Mouse (Mus musculus): ENCODE measurements around the gene Atp6v0e. TPM values are rescaled to one million over a fixed set of nuclear protein-coding genes. Genes with fewer than 3 reads are reported as not detected.

Atp6v0e gene
- polyA plus RNA-seq, 1 experiment: 87.2 TPM

GRCm38 (mm10) chr17:26676616-26677376, 13.8 kb downstream of the Atp6v0e start:
- H3K4me1 ChIP-seq (ENCODE audit: control insufficient read depth, insufficient read depth, low read length): peaks cover 8% of the 10 kb centered on the region; the same call in 1 of the 2 replicates
- TF ChIP-seq CTCF (IDR thresholded peaks at IDR 0.05; ENCODE audit: extremely low read depth, insufficient read depth, low read length): no peak
- no peak for TF ChIP-seq POLR2A (IDR thresholded peaks at IDR 0.05; ENCODE audit: extremely low read depth, insufficient read depth, low read length)
- peak overlapping the region; percentile 88 for H3K27ac ChIP-seq (ENCODE audit: insufficient read depth, low read length)
- peak overlapping the region; percentile 81 for H3K4me3 ChIP-seq (ENCODE audit: insufficient read depth, low read length)

GRCm38 (mm10) chr17:26677711-26678637, 14.9 kb downstream of the Atp6v0e start:
- H3K4me1 ChIP-seq (ENCODE audit: control insufficient read depth, insufficient read depth, low read length): peaks cover 10% of the 10 kb centered on the region
- H3K27ac ChIP-seq (ENCODE audit: insufficient read depth, low read length): 0 out of 2 replicates have a peak overlapping the region, but pooled peaks have one; percentile 15
- peak overlapping the region; percentile 81; the same call in 1 of the 2 replicates for H3K4me3 ChIP-seq (ENCODE audit: insufficient read depth, low read length)
- no peak for TF ChIP-seq CTCF (IDR thresholded peaks at IDR 0.05; ENCODE audit: extremely low read depth, insufficient read depth, low read length)
- TF ChIP-seq POLR2A (IDR thresholded peaks at IDR 0.05; ENCODE audit: extremely low read depth, insufficient read depth, low read length): no peak

- H3K27ac ChIP-seq (ENCODE audit: insufficient read depth, low read length): no peak overlapping the region
- no peak for TF ChIP-seq POLR2A (IDR thresholded peaks at IDR 0.05; ENCODE audit: extremely low read depth, insufficient read depth, low read length)
- no peak for TF ChIP-seq CTCF (IDR thresholded peaks at IDR 0.05; ENCODE audit: extremely low read depth, insufficient read depth, low read length)
- H3K4me1 ChIP-seq (ENCODE audit: control insufficient read depth, insufficient read depth, low read length): peaks cover 13% of the 10 kb centered on the region
- no peak overlapping the region for H3K4me3 ChIP-seq (ENCODE audit: insufficient read depth, low read length)
These were observed 18.2 kb downstream of the Atp6v0e start for GRCm38 (mm10) chr17:26681276-26681675.

GRCm38 (mm10) chr17:26686334-26687000, 23.4 kb downstream of the Atp6v0e start:
- H3K27ac ChIP-seq (ENCODE audit: insufficient read depth, low read length): no peak overlapping the region
- TF ChIP-seq POLR2A (IDR thresholded peaks at IDR 0.05; ENCODE audit: extremely low read depth, insufficient read depth, low read length) (no peak), CTCF (IDR thresholded peaks at IDR 0.05; ENCODE audit: extremely low read depth, insufficient read depth, low read length) (no peak)
- H3K4me3 ChIP-seq (ENCODE audit: insufficient read depth, low read length): no peak overlapping the region

GRCm38 (mm10) chr17:26688795-26689735, 26.0 kb downstream of the Atp6v0e start:
- Histone ChIP-seq H3K4me1 (ENCODE audit: control insufficient read depth, insufficient read depth, low read length) (peaks cover 21% of the 10 kb centered on the region), H3K4me3 (ENCODE audit: insufficient read depth, low read length) (no peak overlapping the region), H3K27ac (ENCODE audit: insufficient read depth, low read length) (peak overlapping the region; percentile 34)
- TF ChIP-seq POLR2A (IDR thresholded peaks at IDR 0.05; ENCODE audit: extremely low read depth, insufficient read depth, low read length) (no peak), CTCF (IDR thresholded peaks at IDR 0.05; ENCODE audit: extremely low read depth, insufficient read depth, low read length) (no peak)

More at GRCm38 (mm10) chr17:26686334-26687000, 23.4 kb downstream of the Atp6v0e start:
- peaks cover 13% of the 10 kb centered on the region for H3K4me1 ChIP-seq (ENCODE audit: control insufficient read depth, insufficient read depth, low read length)

- Histone ChIP-seq H3K4me3 (ENCODE audit: insufficient read depth, low read length) (no peak overlapping the region), H3K27ac (ENCODE audit: insufficient read depth, low read length) (peak overlapping the region; percentile 34), H3K4me1 (ENCODE audit: control insufficient read depth, insufficient read depth, low read length) (peaks cover 24% of the 10 kb centered on the region)
- TF ChIP-seq POLR2A (IDR thresholded peaks at IDR 0.05; ENCODE audit: extremely low read depth, insufficient read depth, low read length): no peak
- TF ChIP-seq CTCF (IDR thresholded peaks at IDR 0.05; ENCODE audit: extremely low read depth, insufficient read depth, low read length): no peak
These were observed 26.8 kb downstream of the Atp6v0e start for GRCm38 (mm10) chr17:26689810-26690209.

GRCm38 (mm10) chr17:26690236-26690635, 27.2 kb downstream of the Atp6v0e start:
- no peak for TF ChIP-seq CTCF (IDR thresholded peaks at IDR 0.05; ENCODE audit: extremely low read depth, insufficient read depth, low read length)
- Histone ChIP-seq H3K27ac (ENCODE audit: insufficient read depth, low read length) (peak overlapping the region; percentile 34), H3K4me1 (ENCODE audit: control insufficient read depth, insufficient read depth, low read length) (peaks cover 24% of the 10 kb centered on the region), H3K4me3 (ENCODE audit: insufficient read depth, low read length) (no peak overlapping the region)

GRCm38 (mm10) chr17:26691110-26691509, 28.1 kb downstream of the Atp6v0e start:
- Histone ChIP-seq H3K4me3 (ENCODE audit: insufficient read depth, low read length) (no peak overlapping the region), H3K27ac (ENCODE audit: insufficient read depth, low read length) (peak overlapping the region; percentile 80), H3K4me1 (ENCODE audit: control insufficient read depth, insufficient read depth, low read length) (peaks cover 22% of the 10 kb centered on the region)
- TF ChIP-seq POLR2A (IDR thresholded peaks at IDR 0.05; ENCODE audit: extremely low read depth, insufficient read depth, low read length): 0 out of 2 replicates have a peak, but pooled peaks have one; percentile 11
- TF ChIP-seq CTCF (IDR thresholded peaks at IDR 0.05; ENCODE audit: extremely low read depth, insufficient read depth, low read length): no peak
